Mouse (Mus musculus) embryo, embryonic 10 days (tissue): ENCODE data around the gene Nexn.
"Not testable (repeated sequence)": the region's sequence is repeated elsewhere in the genome, so short reads cannot be mapped to it uniquely, and the experiment has no call there.

Experiments
- DNase-seq: peaks from one replicate; pipeline ENCODE4 v3.0.0-alpha.2; 2015; ENCODE audit warnings: low spot score

The Nexn gene

GRCm38 (mm10) chr3:152266036-152266421, at the start of gene Nexn:
Gene Nexn, minus strand, starts transcription at chr3:152266350.
- DNase-seq = no peak

DNA sequence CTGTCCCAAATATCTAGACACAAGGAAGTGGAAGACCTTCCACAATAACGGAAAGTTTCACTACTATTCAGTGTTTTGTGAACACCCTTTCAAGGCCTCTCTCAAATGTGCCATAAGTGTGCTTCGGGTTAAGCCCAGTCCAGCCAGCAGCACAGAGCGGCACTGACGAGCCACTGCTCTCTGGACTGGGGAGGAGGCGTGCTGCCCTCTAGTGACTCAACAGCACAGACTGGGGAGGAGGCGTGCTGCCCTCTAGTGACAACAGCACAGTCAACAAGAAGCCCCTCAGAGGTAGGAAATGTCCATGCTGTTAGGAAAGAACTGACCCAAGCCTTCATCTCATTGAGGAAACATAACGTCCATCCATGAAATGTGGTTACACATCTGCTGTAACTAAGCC, 49.5 kb upstream of the Nexn start:
- peak; percentile 95 for DNase-seq

DNA sequence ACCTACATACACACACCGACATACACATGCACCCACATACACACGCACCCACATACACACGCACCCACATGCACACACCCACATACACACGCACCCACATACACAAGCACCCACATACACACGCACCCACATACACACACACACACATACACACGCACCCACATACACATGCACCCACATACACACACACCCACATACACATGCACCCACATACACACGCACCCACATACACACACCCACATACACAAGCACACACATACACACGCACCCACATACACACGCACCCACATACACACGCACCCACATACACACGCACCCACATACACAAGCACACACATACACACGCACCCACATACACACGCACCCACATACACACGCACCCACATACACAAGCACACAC, 48.5 kb upstream of the Nexn start:
- DNase-seq = not testable (repeated sequence)

DNA sequence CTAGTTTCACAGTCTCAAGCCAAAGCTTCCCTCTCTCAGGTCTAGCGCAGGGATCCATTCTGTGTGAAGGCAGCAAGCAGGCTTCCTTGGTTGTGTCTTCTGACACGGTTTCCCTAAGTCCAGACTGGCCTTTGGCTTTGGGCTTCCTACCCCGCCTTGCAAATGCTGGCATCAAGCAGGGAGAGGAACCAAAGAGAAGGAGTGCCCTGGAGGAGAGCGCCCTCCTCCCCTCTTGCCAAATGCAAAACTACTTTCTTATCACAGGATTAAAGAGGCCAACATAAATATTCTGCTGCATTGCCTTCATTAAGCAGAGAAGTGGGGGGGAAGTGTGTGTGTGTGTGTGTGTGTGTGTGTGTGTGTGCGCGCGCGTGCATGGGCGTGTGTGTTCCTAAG, 43.1 kb upstream of the Nexn start:
- DNase-seq = no peak

GRCm38 (mm10) chr3:152308485-152309249, 42.5 kb upstream of the Nexn start:
- DNase-seq = peak; percentile 68

GRCm38 (mm10) chr3:152305971-152306370, 39.8 kb upstream of the Nexn start:
- no peak for DNase-seq

DNA sequence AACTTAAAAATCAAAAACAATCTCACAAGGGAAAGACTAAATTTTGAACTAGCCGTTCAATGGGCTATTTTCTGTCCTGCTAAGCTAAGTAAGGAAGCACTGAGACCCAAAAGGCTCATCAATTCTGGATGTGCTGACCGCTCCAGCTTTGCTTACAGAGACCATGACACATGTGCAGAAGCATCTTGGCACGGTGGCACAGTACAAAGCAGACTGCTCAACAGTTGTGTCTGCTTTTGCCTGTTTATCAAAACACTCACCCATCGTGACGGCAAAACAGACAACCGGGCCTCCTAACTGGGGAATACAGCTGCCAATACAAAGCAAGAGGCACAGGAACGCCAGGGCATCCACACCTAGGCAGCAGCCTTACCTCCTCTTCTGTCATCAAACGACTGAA, 38.9 kb upstream of the Nexn start:
- DNase-seq = no peak

DNA sequence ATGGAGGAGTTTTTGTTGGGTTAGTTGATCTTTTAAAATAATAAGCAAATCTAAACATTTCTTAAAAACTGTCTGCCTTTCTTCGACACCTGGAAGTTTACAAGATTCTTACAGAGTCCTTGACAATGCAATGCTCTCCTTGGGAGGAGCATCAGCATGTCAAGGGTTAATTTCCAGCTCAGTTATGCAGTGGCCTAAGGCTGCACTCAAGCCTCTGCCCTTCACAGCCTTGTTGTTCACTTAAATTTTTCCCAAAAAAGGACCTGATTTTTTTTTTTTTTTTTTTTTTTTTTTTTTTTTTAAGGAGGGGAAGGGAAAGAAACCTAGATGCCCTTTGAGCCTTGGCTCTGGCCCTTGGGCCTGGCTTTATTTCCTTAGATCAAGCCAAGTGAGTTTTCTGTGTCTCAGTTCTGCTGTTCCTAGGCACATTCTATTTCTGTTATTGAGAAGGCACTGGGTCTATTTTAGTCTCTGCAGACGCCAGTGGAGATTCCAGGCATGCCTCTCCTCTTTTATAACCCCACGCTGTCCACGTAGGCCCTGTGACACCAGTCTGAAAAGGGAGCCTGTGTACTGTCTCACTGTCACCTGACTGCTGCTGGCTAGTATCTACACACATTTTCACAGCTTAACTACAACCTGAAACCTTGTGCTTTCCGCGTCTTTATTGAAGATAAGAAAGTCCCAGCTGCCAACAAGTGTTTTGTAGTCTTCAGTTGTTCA, 38.1 kb upstream of the Nexn start:
- DNase-seq = peak; percentile 47

GRCm38 (mm10) chr3:152302991-152303390, 36.8 kb upstream of the Nexn start:
- DNase-seq = no peak

DNA sequence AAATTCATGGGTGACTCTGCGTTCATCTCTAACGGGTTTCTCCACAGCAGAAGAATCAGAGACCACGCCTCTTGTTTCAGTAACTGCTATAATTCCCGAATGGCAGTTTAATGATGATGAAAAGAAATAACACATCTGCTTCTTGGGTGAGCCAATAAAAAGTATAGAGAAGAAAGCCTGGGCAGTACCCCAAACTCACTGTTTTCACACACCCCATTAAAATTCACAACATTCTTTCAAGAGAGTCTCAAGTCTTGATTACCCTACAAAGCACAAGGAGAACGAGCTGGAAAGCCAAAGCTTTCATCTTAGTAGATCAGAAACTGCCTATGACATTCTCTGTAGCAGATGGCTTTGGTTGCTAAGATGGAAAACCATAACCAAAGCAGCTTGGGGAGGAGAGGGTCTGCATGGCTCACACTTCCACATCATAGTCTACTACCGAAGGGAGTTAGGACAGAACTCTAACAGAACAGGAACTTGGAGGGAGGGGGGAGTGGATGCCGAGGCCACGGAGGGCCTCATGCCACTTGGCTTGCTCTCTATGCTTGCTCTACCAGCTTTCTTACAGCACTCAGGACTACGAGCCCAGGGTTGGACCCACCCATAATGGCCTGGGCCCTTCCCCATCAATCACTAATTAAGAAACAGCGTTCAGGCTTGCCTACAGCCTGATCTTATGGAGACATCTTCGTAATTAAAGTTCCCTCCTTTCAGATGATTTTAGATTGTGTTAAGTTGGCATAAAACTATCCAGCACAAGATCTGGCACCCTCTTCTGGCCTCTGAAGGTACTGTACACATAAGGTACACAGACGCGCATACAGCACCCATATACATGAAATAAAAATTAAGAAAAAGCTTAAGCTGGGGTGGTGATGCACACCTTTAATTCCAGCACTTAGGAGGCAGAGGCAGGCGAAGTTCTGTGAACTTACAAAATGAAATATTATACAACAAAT, 34.5 kb upstream of the Nexn start:
- DNase-seq = no peak

- no peak for DNase-seq
Observed at GRCm38 (mm10) chr3:152295896-152296295, 29.7 kb upstream of the Nexn start.

DNA sequence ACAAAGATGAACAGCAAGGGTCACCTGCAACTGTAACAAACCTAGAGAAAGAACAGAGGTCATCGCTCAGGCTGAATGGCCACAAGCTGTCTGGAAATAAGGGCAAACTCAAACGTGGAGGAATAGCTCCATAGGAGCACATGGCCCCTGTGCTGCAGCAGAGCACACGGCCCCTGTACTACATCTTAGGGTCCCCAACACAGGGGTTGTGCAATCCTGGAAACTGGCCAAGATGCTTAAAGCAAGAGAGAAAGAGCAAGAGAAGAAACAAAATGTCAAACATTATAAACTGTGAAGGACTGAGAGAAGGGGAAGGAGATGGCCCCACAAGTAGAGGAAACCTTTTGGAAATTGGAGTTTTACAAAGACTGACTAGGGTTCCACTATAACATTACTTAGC, 28.2 kb upstream of the Nexn start:
- no peak for DNase-seq

- DNase-seq = no peak
Observed at GRCm38 (mm10) chr3:152293530-152294181, 27.5 kb upstream of the Nexn start.

GRCm38 (mm10) chr3:152291895-152292294, 25.7 kb upstream of the Nexn start:
- no peak for DNase-seq

DNA sequence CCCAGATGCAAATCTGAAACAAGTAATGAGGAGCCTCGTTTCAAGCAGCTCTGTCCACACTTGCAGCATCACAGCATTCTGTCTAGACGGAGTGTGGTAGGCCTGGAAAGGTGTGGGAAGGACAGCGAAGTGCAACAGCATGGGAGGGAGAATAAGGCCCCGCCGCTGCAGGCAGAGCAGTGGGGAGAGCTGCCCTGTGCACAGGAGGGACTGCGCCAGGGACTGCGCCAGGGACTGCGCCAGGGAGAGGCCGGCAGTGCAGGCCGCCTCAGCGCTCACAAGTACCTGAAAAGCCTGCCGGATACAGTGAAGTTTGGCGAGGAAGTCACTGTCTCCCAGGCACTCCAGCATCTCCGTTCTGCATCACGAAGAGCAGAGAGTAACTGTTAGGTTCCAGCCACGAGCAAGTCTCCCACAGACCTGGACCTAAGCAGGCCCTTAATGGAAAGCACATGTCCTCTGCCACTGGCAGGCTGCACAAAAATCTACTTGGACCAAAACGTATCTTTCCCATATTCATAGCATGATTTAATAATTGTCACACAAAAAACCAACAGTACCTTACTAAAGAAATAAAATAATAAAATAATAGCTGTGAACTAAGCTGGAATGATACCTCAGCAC, 24.1 kb upstream of the Nexn start:
- DNase-seq = no peak

DNA sequence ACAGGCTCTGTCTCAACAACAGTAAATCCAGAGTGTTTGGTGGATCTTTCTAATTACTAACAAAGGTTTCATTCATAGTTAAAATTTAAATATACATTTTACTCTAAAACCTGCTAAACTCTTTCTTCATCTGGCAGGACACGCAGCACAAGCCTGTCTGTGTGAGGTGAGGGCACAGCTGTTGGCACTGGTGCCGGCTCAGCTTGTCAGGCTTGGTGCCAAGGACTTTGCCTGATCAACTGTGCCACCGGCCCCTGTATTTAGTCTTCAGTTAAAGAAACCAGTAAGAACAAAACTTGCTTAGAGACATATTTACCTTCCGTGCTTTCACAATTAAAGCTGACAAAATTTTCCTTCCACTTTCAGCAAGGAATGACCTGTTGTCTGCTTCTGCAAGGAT, 22.6 kb upstream of the Nexn start:
- no peak for DNase-seq

GRCm38 (mm10) chr3:152288276-152288675, 22.1 kb upstream of the Nexn start:
- no peak for DNase-seq

DNA sequence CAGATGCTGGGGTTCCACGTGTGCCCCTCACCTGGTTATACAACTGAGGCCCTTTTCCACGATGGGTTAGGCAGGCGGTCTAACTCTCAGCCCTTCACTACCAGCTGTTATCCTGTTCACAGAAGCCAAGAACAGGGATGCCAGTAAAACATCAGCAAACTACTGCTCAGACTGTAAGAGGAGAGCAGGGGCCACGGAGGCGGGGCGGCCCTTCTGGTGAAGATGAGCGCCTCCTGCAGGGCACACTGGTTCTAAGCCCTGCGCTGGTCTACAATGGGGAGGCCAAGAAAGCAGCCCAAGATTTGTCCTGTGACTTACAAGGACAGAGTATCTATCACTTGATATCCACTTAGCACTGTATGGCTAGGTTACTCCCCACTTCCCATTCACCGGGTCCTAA, 21.7 kb upstream of the Nexn start:
- DNase-seq = no peak

DNA sequence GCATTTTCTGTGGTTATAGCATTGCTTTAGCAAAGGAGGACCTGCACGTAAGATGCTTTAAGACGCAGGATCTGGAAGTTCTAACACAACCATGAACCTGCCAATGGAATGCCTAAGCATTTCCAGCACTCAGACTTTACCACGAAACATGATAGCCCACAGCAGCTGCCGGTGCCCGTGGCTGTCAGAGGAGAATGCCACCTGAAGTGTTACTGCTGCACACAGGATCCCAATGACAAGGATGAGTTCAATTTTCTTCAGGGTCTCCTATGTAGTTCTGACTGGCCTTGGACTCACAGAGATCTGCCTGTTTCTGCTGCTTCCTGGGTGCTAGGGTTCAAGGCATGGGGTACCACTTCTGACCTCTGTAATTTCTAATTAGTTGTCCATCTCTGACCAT, 18.6 kb upstream of the Nexn start:
- no peak for DNase-seq

DNA sequence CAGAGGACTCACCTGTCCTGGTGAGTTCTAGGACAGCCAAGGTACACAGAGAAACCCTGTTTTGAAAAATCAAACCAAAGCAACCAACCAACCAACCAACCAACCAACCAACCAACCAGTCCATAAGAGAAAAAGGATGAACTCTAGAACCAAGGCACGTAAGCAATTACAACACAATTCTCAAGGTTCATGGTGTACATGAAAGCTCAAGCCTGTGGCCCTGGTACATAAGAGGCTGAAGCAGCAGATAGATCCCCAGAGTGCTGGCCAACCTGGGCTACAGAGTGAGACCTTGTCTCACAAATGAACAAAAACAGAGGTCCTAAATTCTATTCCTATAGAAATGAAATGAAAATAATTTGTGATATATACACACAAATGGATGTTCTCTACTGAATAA, 18.2 kb upstream of the Nexn start:
- DNase-seq = no peak

DNA sequence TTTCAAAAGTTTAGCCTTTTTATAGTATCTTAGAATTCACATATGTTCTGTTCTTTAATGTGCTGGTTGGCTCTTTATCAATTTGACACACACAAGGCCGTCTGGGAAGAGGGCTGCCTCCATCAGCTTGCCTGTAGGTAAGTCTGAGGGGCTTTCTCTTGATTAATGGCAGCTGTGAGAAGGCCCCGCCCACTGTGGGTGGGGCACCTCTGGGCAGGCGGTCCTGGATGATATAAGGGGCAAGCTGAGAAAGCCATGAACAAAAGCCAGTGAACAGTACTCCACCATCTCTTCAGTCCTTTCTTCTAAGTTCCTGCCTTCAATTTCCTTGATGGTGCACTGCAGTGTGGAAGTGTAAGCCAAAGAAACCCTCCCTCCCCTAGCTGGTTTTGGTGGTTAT, 16.0 kb upstream of the Nexn start:
- no peak for DNase-seq

- DNase-seq = no peak
Observed at GRCm38 (mm10) chr3:152278431-152278830, 12.3 kb upstream of the Nexn start.
